Mouse (Mus musculus) megakaryocyte, embryonic 14.5 days (primary cell): ENCODE results near the gene Trim33. TPM values are rescaled to one million over a fixed set of nuclear protein-coding genes. Genes with fewer than 3 reads are reported as not detected.

Source experiments
- H3K27me3 ChIP-seq: replicated peaks from 2 replicates; pipeline ENCODE3; 2012; ENCODE audit warnings: inconsistent platforms
- H3K36me3 ChIP-seq: replicated peaks from 2 replicates; pipeline ENCODE3; 2012; ENCODE audit warnings: low read length, inconsistent platforms, mixed read lengths
- H3K4me1 ChIP-seq: 2 replicates; pipeline ENCODE4 v1.6.1; 2012; ENCODE audit warnings: inconsistent platforms
- H3K4me3 ChIP-seq: replicated peaks from 2 replicates; pipeline ENCODE3; 2012; ENCODE audit warnings: moderate library complexity, mild to moderate bottlenecking, inconsistent platforms
- H3K9me3 ChIP-seq: 2 replicates; pipeline ENCODE4 v1.6.1; 2012; ENCODE audit warnings: inconsistent platforms
- FLI1 ChIP-seq: IDR thresholded peaks from 2 replicates; pipeline ENCODE4 v1.6.1; 2012; ENCODE audit warnings: low read length, inconsistent platforms, mixed read lengths
- GATA1 ChIP-seq: IDR thresholded peaks from 3 replicates; pipeline ENCODE4 v1.6.1; 2012; ENCODE audit warnings: mixed read lengths, low read length, inconsistent platforms, borderline replicate concordance
- polyA plus RNA-seq: library from polyadenylated mRNA; stranded (reverse); fragments of >175 nt; gene quantifications from 2 replicates; pipeline ENCODE4 v1.2.3, GENCODE M21; 2012; ENCODE audit warnings: low replicate concordance; ENCODE audit not compliant: insufficient read depth

The Trim33 gene
- polyA plus RNA-seq, 1 experiment: 1.3 TPM

DNA sequence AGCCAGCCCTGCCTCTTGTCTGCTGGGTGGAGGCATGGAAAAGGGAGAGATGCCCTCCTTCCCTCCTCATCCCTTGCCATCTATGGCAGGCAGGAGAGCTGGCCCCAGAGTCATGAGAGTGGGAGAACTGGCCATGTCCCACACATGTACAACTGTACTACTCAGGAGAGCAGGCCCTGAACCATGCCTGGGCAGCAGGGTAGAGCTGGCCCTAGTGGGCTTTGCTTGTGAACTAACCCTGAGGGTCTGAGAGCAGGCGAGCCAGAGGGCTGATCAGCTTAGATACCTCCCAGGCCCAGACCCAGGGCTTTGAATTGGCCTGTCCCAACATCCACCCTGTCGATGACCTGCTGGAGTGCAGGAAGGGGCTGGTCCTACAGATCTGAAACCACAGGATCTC is 115.0 kb downstream of the Trim33 start:
- Histone ChIP-seq H3K9me3 (no peaks in the 10 kb centered on the region), H3K4me1 (peaks cover 47% of the 10 kb centered on the region), H3K27me3 (peaks cover 10% of the 10 kb centered on the region), H3K4me3 (peak overlapping the region; percentile 40), H3K36me3 (no peaks in the 10 kb centered on the region)
- TF ChIP-seq FLI1: no peak
- TF ChIP-seq GATA1: no peak

DNA sequence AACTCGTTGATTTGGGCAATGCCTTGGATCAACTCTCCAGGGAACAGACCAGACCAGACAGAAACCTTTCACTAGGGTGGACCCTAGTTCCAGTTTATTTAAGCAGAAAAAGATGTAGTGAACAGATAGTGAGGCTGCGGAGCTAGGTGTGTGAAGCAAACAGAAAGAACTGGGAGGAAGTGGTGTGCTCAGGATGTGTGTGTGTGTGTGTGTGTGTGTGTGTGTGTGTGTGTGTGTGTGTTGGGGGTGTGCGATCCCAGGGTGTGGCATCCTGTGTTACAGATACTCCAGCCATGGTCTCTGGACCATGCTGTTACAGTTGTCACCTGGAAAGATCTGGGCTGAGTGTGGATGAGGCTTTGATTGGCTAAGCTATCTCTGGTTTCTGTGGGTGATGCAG is 118.4 kb downstream of the Trim33 start:
- peaks cover 66% of the 10 kb centered on the region for H3K4me1 ChIP-seq
- no peaks in the 10 kb centered on the region for H3K27me3 ChIP-seq
- H3K9me3 ChIP-seq: no peaks in the 10 kb centered on the region
- no peak overlapping the region for H3K4me3 ChIP-seq
- TF ChIP-seq GATA1 (no peak), FLI1 (no peak)
- no peaks in the 10 kb centered on the region for H3K36me3 ChIP-seq

DNA sequence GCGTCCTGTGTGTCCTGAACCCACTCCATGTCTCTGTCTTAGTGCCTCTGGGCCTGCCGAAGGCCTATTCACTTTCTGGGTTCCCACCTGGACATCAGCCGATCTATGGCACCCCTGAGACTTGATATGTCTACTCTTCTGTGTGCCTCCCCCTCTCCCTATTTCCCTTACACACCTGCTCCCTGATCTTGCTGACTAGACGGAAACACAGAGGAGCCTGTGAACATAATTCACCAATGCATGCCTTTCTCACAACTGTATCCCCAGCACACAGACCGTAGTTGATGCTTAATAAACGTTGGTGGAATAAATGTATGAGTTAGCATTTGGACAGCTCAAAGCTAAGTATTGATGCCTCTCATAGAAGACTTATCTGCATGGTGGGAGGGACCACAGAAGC is 121.7 kb downstream of the Trim33 start:
- TF ChIP-seq FLI1 (no peak), GATA1 (no peak)
- no peaks in the 10 kb centered on the region for H3K36me3 ChIP-seq
- H3K9me3 ChIP-seq: no peaks in the 10 kb centered on the region
- H3K4me1 ChIP-seq: peaks cover 66% of the 10 kb centered on the region
- H3K27me3 ChIP-seq: no peaks in the 10 kb centered on the region
- peak overlapping the region; percentile 60 for H3K4me3 ChIP-seq

DNA sequence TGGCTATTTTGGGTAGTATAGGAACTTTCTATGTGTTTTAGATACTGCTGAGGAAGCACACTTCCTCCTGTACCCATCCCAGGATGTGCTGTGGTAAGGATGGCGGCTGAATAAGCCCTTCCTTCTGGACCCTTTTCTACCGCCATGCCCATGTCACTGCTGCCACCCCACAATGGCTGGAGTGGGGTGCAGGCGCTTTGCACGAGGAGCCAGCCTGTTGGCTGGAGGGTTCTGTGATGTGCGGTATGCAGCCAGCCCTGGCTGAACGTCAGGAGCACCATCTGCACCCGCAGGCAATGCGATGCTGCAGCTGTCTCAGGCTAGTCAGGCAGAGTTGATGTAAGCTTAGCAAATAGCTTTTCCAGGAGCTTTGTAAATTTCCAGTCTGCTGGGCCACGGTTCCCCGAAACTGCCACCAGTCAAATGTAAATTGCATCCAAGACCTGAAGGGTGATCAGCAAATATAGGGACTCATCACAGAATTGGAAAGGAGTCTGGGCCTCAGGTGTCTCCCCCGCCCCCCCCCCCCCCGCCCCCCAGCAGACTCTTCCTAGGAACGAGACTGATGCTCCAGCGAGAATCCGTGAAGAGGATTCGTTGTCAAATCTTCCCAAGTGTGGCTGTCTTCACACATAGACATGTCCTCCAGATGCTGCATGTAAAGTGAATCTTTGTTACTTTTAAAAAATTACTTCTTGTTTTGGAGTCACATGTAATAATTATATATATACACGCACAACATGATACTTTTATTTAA is 122.4 kb downstream of the Trim33 start:
- H3K36me3 ChIP-seq: no peaks in the 10 kb centered on the region

DNA sequence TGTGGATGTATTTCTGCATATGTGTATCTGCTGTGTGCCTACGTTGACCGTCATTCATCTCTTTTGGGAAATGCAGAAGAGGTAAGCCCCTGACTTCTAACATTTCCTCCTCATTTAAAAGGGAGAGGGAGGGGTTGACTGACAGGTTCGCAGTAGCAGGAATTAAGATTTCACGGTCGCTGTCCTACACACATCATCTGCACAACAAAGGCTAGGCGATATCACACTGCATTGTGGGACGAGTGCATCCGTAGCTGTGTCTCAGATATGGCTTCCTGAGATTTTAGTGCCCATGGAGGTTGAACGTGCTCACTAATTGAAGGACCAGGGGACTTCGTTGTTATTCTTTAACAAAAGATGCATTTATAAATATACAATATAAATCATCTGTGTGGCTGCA is 123.1 kb downstream of the Trim33 start:
- H3K4me1 ChIP-seq: peaks cover 70% of the 10 kb centered on the region
- no peaks in the 10 kb centered on the region for H3K36me3 ChIP-seq
- no peak for TF ChIP-seq FLI1
- no peak for TF ChIP-seq GATA1
- H3K9me3 ChIP-seq: no peaks in the 10 kb centered on the region
- H3K27me3 ChIP-seq: no peaks in the 10 kb centered on the region
- H3K4me3 ChIP-seq: no peak overlapping the region

More for the DNA sequence above, 122.4 kb downstream of the Trim33 start:
- Histone ChIP-seq H3K4me1 (peaks cover 70% of the 10 kb centered on the region), H3K27me3 (no peaks in the 10 kb centered on the region), H3K4me3 (peak overlapping the region; percentile 60), H3K9me3 (no peaks in the 10 kb centered on the region)
- no peak for TF ChIP-seq FLI1
- no peak for TF ChIP-seq GATA1

DNA sequence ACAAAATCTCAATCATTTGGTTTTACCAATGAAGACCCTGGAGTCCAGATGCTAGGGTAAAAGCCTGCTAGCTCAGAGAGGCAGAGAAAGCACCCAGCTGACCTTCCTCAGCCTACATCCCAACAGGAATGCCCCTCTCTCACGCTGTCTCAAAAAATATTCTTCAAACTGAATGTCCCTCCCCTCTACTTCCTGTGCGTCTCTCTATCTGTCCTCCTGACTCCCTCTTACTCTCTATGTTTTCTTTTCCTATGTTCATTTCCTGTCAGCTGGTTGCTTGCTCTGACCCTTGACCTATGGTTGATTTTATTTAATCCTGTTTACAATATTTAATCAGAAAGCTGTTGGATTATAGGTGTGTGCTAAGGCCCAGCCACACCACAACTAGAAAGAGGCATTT is 126.0 kb downstream of the Trim33 start:
- no peaks in the 10 kb centered on the region for H3K36me3 ChIP-seq
- H3K4me3 ChIP-seq: no peak overlapping the region
- no peaks in the 10 kb centered on the region for H3K9me3 ChIP-seq
- no peaks in the 10 kb centered on the region for H3K27me3 ChIP-seq
- TF ChIP-seq FLI1: no peak
- TF ChIP-seq GATA1: no peak
- H3K4me1 ChIP-seq: peaks cover 61% of the 10 kb centered on the region

DNA sequence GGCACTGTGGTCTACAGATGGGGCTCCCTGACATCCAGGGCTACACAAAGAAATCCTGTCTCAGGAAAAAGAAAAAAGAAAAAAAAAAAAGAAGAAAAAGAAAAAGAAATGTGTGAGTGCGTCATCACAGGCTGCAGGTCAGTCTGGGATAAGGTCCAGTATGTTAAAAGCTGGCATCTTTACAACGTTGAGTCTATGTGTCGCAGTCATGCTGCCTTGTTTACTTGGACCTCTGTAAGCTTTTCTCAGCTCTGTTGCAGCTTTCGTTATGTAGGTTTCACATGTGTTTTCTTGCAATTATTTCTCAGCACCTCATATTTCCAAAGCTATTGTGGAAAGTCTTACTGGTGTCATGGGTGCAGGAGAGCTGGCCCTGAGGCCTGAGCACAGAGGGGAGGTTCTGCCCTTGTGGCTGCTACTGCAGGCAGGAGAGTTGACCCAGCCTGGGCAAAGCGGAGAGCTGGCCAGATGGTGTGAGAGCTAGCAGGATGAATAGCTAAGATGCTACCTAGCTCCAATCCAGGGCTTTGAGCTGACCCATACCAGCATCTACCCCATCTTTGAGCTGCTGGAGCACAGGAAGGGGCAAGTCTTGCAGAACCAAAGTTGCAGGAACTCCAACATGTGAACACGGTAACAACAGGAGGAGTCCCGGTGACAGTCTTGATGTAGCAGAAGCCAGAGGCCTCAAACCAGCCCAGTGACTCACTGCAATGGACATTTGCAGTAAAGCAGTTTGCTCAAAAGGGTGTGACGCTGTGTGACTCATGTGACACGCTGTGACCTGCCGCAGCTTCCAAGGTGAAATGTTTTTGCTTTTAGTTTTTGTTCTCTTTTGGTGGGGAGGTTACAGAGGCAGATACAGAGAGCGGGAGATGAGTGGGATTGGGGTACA is 127.0 kb downstream of the Trim33 start:
- TF ChIP-seq GATA1 (no peak), FLI1 (no peak)
- Histone ChIP-seq H3K36me3 (no peaks in the 10 kb centered on the region), H3K9me3 (no peaks in the 10 kb centered on the region), H3K27me3 (no peaks in the 10 kb centered on the region), H3K4me3 (no peak overlapping the region), H3K4me1 (peaks cover 61% of the 10 kb centered on the region)

Other genes starting within 250 kb of the Trim33 start
- gene Nras, start 221.0 kb upstream of the Trim33 start, polyA plus RNA-seq: 1.3 and 2.9 TPM in 2 replicates
- gene Ampd1, start 205.3 kb upstream of the Trim33 start, polyA plus RNA-seq: not detected in 2 replicates
- gene Dennd2c, start 176.7 kb upstream of the Trim33 start, polyA plus RNA-seq: 0.89 and 1.9 TPM in 2 replicates
- 20.7 and 101 TPM in 2 replicates for gene Bcas2, start 107.6 kb upstream of the Trim33 start, polyA plus RNA-seq